Mouse (Mus musculus): ENCODE measurements at regions not wholly inside any gene's neighbourhood (a gene's known extent, or its start where the extent isn't known, plus 50 kb on each side); places are given as distances from the start of the nearest gene placed in this dataset.

- TF ChIP-seq POLR2A (IDR thresholded peaks at IDR 0.05; ENCODE audit: insufficient read length, low read depth) = no peak
- no peak for TF ChIP-seq E2F4 (IDR thresholded peaks at IDR 0.05; ENCODE audit: insufficient read depth)
- no peak for TF ChIP-seq CEBPB (IDR thresholded peaks at IDR 0.05; ENCODE audit: insufficient read depth, poor library complexity, severe bottlenecking)
- no peak for TF ChIP-seq MAX (IDR thresholded peaks at IDR 0.05; ENCODE audit: low read depth)
- no peak for TF ChIP-seq TCF3 (IDR thresholded peaks at IDR 0.05; ENCODE audit: insufficient read length, low read depth)
- no peak for TF ChIP-seq MYOG (IDR thresholded peaks at IDR 0.05; ENCODE audit: control insufficient read depth in 1 of 3, insufficient read depth in 1 of 3, insufficient read length in 2 of 3, low read depth in 2 of 3)
- TF ChIP-seq REST (IDR thresholded peaks at IDR 0.05; ENCODE audit: insufficient read depth, insufficient read length) = no peak
- no peak for TF ChIP-seq MYOD1 (IDR thresholded peaks at IDR 0.05; ENCODE audit: control insufficient read depth in 1 of 3, insufficient read length in 2 of 3, low read depth in 2 of 3)
- no peak for TF ChIP-seq POLR2AphosphoS2 (IDR thresholded peaks at IDR 0.05; ENCODE audit: insufficient read length, low read depth)
- TF ChIP-seq TCF12 (IDR thresholded peaks at IDR 0.05; ENCODE audit: insufficient read depth, poor library complexity, severe bottlenecking) = no peak
- TF ChIP-seq USF1 (IDR thresholded peaks at IDR 0.05; ENCODE audit: low read depth) = no peak
Measured at GRCm38 (mm10) chr9:33837666-33838380, 647.9 kb upstream of the Kirrel3 start.
